Mouse (Mus musculus) telencephalon, adult 2 months (tissue): ENCODE measurements at regions not wholly inside any gene's neighbourhood (a gene's known extent, or its start where the extent isn't known, plus 50 kb on each side); places are given as distances from the start of the nearest gene placed in this dataset.
A peak's percentile ranks its signal among the peaks of the same experiment; 100 is the strongest.

ENCODE experiments used
- DNase-seq: peaks from one replicate; pipeline ENCODE4 v3.0.0-alpha.2; 2011; ENCODE audit warnings: low read depth, low spot score

- DNase-seq: no peak
Observed at GRCm38 (mm10) chr10:61034056-61034455, 55.1 kb upstream of the Pcbd1 start.

GRCm38 (mm10) chr10:61028598-61028997 lies 60.5 kb upstream of the Pcbd1 start:
- DNase-seq: no peak

GRCm38 (mm10) chr10:61027215-61027614 lies 61.9 kb upstream of the Pcbd1 start:
- no peak for DNase-seq

- DNase-seq: no peak
Observed at GRCm38 (mm10) chr10:61025061-61025460, 64.1 kb upstream of the Pcbd1 start.

GRCm38 (mm10) chr10:61024166-61024565 lies 65.0 kb upstream of the Pcbd1 start:
- no peak for DNase-seq

GRCm38 (mm10) chr10:61023431-61023830 lies 65.7 kb upstream of the Pcbd1 start:
- DNase-seq: no peak

GRCm38 (mm10) chr10:61019566-61019965 lies 69.6 kb upstream of the Pcbd1 start:
- no peak for DNase-seq

GRCm38 (mm10) chr10:61012199-61012695 lies 76.9 kb upstream of the Pcbd1 start:
- no peak for DNase-seq

GRCm38 (mm10) chr10:61010697-61011096 lies 78.4 kb upstream of the Pcbd1 start:
- no peak for DNase-seq

GRCm38 (mm10) chr10:61007403-61007802 lies 81.7 kb upstream of the Pcbd1 start:
- DNase-seq: no peak

GRCm38 (mm10) chr10:61001745-61002160 lies 87.4 kb upstream of the Pcbd1 start:
- DNase-seq: peak; percentile 22

- DNase-seq: no peak
Observed at GRCm38 (mm10) chr10:60997393-60997792, 91.7 kb upstream of the Pcbd1 start.

GRCm38 (mm10) chr10:60995908-60996640 lies 93.1 kb upstream of the Pcbd1 start:
- DNase-seq: peak; percentile 58

- DNase-seq: no peak
Observed at GRCm38 (mm10) chr10:60985109-60985576, 104.0 kb upstream of the Pcbd1 start.

GRCm38 (mm10) chr10:60981770-60982169 lies 107.4 kb upstream of the Pcbd1 start:
- DNase-seq: no peak

GRCm38 (mm10) chr10:60973615-60974014 lies 115.5 kb upstream of the Pcbd1 start:
- DNase-seq: no peak

- DNase-seq: no peak
Observed at GRCm38 (mm10) chr10:60964843-60965242, 124.3 kb upstream of the Pcbd1 start.

GRCm38 (mm10) chr10:60957820-60958233 lies 126.4 kb upstream of the Unc5b start:
- peak; percentile 23 for DNase-seq

- DNase-seq: no peak
Observed at GRCm38 (mm10) chr10:60955467-60955866, 124.1 kb upstream of the Unc5b start.

- no peak for DNase-seq
Observed at GRCm38 (mm10) chr10:60952495-60952894, 121.1 kb upstream of the Unc5b start.

- DNase-seq: no peak
Observed at GRCm38 (mm10) chr10:60948983-60949677, 117.7 kb upstream of the Unc5b start.

GRCm38 (mm10) chr10:60943074-60943473 lies 111.7 kb upstream of the Unc5b start:
- DNase-seq: no peak

- no peak for DNase-seq
Observed at GRCm38 (mm10) chr10:60938749-60939148, 107.4 kb upstream of the Unc5b start.
